Mouse (Mus musculus): ENCODE results near the gene Fuca1.

- no peak for TF ChIP-seq CTCF (IDR thresholded peaks at IDR 0.05)
- TF ChIP-seq POLR2A (IDR thresholded peaks at IDR 0.05; ENCODE audit: insufficient read depth, low read depth, low read length), result no peak
Observed at GRCm38 (mm10) chr4:135886184-135886583, 34.4 kb upstream of the Fuca1 start.
